Mouse (Mus musculus): ENCODE results near the gene Sorbs1.

DNA sequence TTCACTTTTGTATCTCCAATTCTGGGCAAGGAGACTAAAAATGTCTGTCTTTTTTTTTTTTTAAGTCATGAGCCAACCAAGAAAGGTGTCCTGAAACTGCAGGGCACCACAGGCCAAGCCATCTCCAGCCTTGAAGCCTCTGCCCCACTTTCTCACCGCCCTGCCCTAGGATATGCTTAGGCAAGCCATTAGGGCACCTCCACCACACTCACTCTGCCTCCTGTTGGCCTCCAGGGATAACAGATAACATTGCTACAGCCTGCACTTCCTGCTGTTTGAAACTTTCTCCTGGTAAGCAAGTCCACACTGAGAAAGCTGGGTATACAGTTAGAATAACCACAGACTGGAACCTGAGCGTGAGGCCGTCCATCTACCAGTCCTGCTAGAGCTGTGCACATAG, 158.5 kb downstream of the Sorbs1 start:
- TF ChIP-seq CTCF (IDR thresholded peaks at IDR 0.05; ENCODE audit: extremely low read depth, insufficient read length, insufficient replicate concordance, low read depth, low read length) (no peak), POLR2A (IDR thresholded peaks at IDR 0.05; ENCODE audit: low read depth, low read length) (no peak)
